Mouse (Mus musculus) forebrain, embryonic 11.5 days (tissue): ENCODE measurements around the gene Laptm4a. TPM values are rescaled to one million over a fixed set of nuclear protein-coding genes. Genes with fewer than 3 reads are reported as not detected.

Source experiments
- ATAC-seq: fragments of 200-750 bp; cut with Nextera tagmentation; replicated peaks from 2 replicates; pipeline ENCODE4 v1.8.0; 2017; ENCODE audit warnings: moderate TSS enrichment; ENCODE audit not compliant: low FRiP score
- DNase-seq: peaks from one replicate; pipeline ENCODE4 v3.0.0-alpha.2; 2017; ENCODE audit warnings: low spot score
- H3K27ac ChIP-seq: fragments of 300-500 bp; sonication (generic); 2 replicates; pipeline ENCODE4 v1.5.1; 2014; ENCODE audit warnings: low read depth, low read length
- H3K27me3 ChIP-seq: fragments of 300-500 bp; sonication (generic); 2 replicates; pipeline ENCODE4 v1.6.1; 2014; ENCODE audit warnings: mild to moderate bottlenecking, low read length, mixed read lengths; ENCODE audit not compliant: control insufficient read depth, insufficient read depth
- H3K36me3 ChIP-seq: fragments of 300-500 bp; sonication (generic); 2 replicates; pipeline ENCODE4 v1.6.1; 2014; ENCODE audit warnings: mild to moderate bottlenecking, low read length, moderate library complexity, mixed read lengths; ENCODE audit not compliant: control insufficient read depth, insufficient read depth
- H3K4me1 ChIP-seq: fragments of 300-500 bp; sonication (generic); replicated peaks from 2 replicates; pipeline ENCODE4 v1.6.1; 2014; ENCODE audit warnings: low read length, mixed read lengths; ENCODE audit not compliant: control insufficient read depth, insufficient read depth
- H3K4me2 ChIP-seq: fragments of 300-500 bp; sonication (generic); 2 replicates; pipeline ENCODE4 v1.6.1; 2014; ENCODE audit warnings: low read depth, mild to moderate bottlenecking, low read length, moderate library complexity, mixed read lengths; ENCODE audit not compliant: severe bottlenecking
- H3K4me3 ChIP-seq: fragments of 300-500 bp; sonication (generic); 2 replicates; pipeline ENCODE4 v1.5.1; 2014; ENCODE audit warnings: low read depth, low read length
- H3K9ac ChIP-seq: fragments of 300-500 bp; sonication (generic); 2 replicates; pipeline ENCODE4 v1.6.1; 2014; ENCODE audit warnings: low read length
- H3K9me3 ChIP-seq: fragments of 300-500 bp; sonication (generic); 2 replicates; pipeline ENCODE4 v1.6.1; 2016; ENCODE audit warnings: low read length, mixed read lengths; ENCODE audit not compliant: control insufficient read depth
- WGBS: fragments of 180-500 bp; shearing (Covaris S2); extraction: QIAGEN DNeasy Blood & Tissue Kit; methylation state at CpG from one replicate; pipeline ENCODE4 v1.1.7; 2014; 5-methylcytosine and 5-hydroxymethylcytosine counted together
- polyA plus RNA-seq: library from polyadenylated mRNA; unstranded; fragments of >200 nt; fragmentation: Nextera tagmentation; extraction: Ambion mirVana; gene quantifications from 2 replicates; pipeline ENCODE4 v1.2.1, GENCODE M21; 2014

The Laptm4a gene
- polyA plus RNA-seq, 1 experiment from 2014 or later = 196 TPM

- H3K27me3 ChIP-seq = no peaks in the 10 kb centered on the region
- no peak overlapping the region for H3K4me3 ChIP-seq
- no peaks in the 10 kb centered on the region for H3K36me3 ChIP-seq
- WGBS = 50% methylated on average over 9 of the region's 9 CpGs
- H3K4me2 ChIP-seq = no peak overlapping the region
- no peaks in the 10 kb centered on the region for H3K4me1 ChIP-seq
- ATAC-seq (no peak), DNase-seq (no peak)
- no peak overlapping the region for H3K27ac ChIP-seq
- no peaks in the 10 kb centered on the region for H3K9me3 ChIP-seq
- no peak overlapping the region for H3K9ac ChIP-seq
Observed at GRCm38 (mm10) chr12:8961607-8962316, 40.3 kb downstream of the Laptm4a start.

GRCm38 (mm10) chr12:8969828-8970227, 48.4 kb downstream of the Laptm4a start:
- ATAC-seq (no peak), DNase-seq (peak; percentile 57)
- no peak overlapping the region for H3K27ac ChIP-seq
- H3K4me3 ChIP-seq = no peak overlapping the region
- no peaks in the 10 kb centered on the region; the same call in 1 of the 2 replicates for H3K27me3 ChIP-seq
- WGBS = 48% methylated on average over 9 of the region's 9 CpGs
- H3K9ac ChIP-seq = no peak overlapping the region
- H3K9me3 ChIP-seq = no peaks in the 10 kb centered on the region
- H3K4me1 ChIP-seq = peaks cover 4% of the 10 kb centered on the region; the same call in 1 of the 2 replicates
- H3K36me3 ChIP-seq = no peaks in the 10 kb centered on the region
- no peak overlapping the region for H3K4me2 ChIP-seq

GRCm38 (mm10) chr12:8973820-8974465, 52.5 kb downstream of the Laptm4a start, which contains the start of gene Wdr35:
Gene Wdr35, plus strand, starts transcription at chr12:8973892.
- under 1% methylated on average over 45 of the region's 45 CpGs for WGBS
- Histone ChIP-seq H3K4me1 (peaks cover 5% of the 10 kb centered on the region; the same call in 1 of the 2 replicates), H3K4me3 (peak within 1 kb of the TSS; percentile 57), H3K9ac (peak within 1 kb of the TSS; percentile 58), H3K27me3 (no peaks in the 10 kb centered on the region; the same call in 1 of the 2 replicates), H3K4me2 (peak within 1 kb of the TSS; percentile 57), H3K36me3 (no peaks in the 10 kb centered on the region; the same call in 1 of the 2 replicates), H3K9me3 (no peaks in the 10 kb centered on the region), H3K27ac (no peak within 1 kb of the TSS)
- DNase-seq (peak; percentile 93), ATAC-seq (peak; percentile 94)

DNA sequence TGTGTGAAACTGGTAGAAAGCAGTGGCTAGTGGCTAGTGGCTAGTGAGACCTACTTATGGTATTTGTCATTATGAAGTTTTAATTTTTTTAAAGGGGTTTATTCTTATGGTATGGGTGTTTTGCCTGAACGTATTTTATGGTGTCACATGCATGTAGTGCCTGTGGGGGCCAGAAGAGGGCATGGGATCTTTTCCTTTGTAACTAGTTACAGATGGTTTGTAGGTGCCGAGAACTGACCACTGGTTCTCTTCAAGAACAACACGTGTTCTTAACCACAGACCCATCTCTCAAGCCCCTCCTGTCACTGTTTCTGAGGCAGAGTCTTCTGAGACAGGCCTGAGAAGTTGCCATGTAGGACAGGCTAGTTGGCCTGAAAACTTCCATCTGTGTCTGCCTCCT, 53.6 kb downstream of the Laptm4a start:
- Histone ChIP-seq H3K9ac (no peak overlapping the region), H3K36me3 (no peaks in the 10 kb centered on the region; the same call in 1 of the 2 replicates), H3K27me3 (no peaks in the 10 kb centered on the region; the same call in 1 of the 2 replicates), H3K4me1 (peaks cover 5% of the 10 kb centered on the region; the same call in 1 of the 2 replicates), H3K27ac (no peak overlapping the region), H3K9me3 (no peaks in the 10 kb centered on the region), H3K4me2 (peak overlapping the region; percentile 57), H3K4me3 (no peak overlapping the region)
- 91% methylated on average over 3 of the region's 3 CpGs for WGBS
- ATAC-seq (no peak), DNase-seq (no peak)

Other genes starting within 250 kb of the Laptm4a start
- 101 and 106 TPM in 2 replicates for gene Pum2, start 247.5 kb upstream of the Laptm4a start, polyA plus RNA-seq
- gene Sdc1, start 150.3 kb upstream of the Laptm4a start, polyA plus RNA-seq = 86.8 and 90.0 TPM in 2 replicates
- 1.8 and 2.0 TPM in 2 replicates for gene Matn3, start 26.3 kb downstream of the Laptm4a start, polyA plus RNA-seq
- gene Wdr35, start 52.2 kb downstream of the Laptm4a start, polyA plus RNA-seq = 26.3 and 28.0 TPM in 2 replicates
- 20.5 and 21.1 TPM in 2 replicates for gene Ttc32, start 108.3 kb downstream of the Laptm4a start, polyA plus RNA-seq